Mouse (Mus musculus) midbrain, embryonic 15.5 days (tissue): ENCODE measurements around the gene Spink2. TPM values are rescaled to one million over a fixed set of nuclear protein-coding genes. Genes with fewer than 3 reads are reported as not detected.
A peak's percentile ranks its signal among the peaks of the same experiment; 100 is the strongest.
"Not testable (repeated sequence)": the region's sequence is repeated elsewhere in the genome, so short reads cannot be mapped to it uniquely, and the experiment has no call there.

ENCODE experiments used
- ATAC-seq: fragments of 200-750 bp; cut with Nextera tagmentation; replicated peaks from 2 replicates; pipeline ENCODE4 v1.8.0; 2017; ENCODE audit warnings: moderate TSS enrichment
- H3K27ac ChIP-seq: fragments of 300-500 bp; sonication (generic); 2 replicates; pipeline ENCODE4 v1.5.1; 2015; ENCODE audit warnings: mild to moderate bottlenecking, inconsistent platforms
- H3K27me3 ChIP-seq: fragments of 300-500 bp; sonication (generic); replicated peaks from 2 replicates; pipeline ENCODE4 v1.6.1; 2015; ENCODE audit warnings: inconsistent platforms
- H3K36me3 ChIP-seq: fragments of 300-500 bp; sonication (generic); replicated peaks from 2 replicates; pipeline ENCODE4 v1.6.1; 2015; ENCODE audit warnings: inconsistent platforms
- H3K4me1 ChIP-seq: fragments of 300-500 bp; sonication (generic); 2 replicates; pipeline ENCODE4 v1.6.1; 2015; ENCODE audit warnings: inconsistent platforms
- H3K4me2 ChIP-seq: fragments of 300-500 bp; sonication (generic); 2 replicates; pipeline ENCODE4 v1.6.1; 2015; ENCODE audit warnings: inconsistent platforms, mild to moderate bottlenecking, moderate library complexity
- H3K4me3 ChIP-seq: fragments of 300-500 bp; sonication (generic); 2 replicates; pipeline ENCODE4 v1.5.1; 2015; ENCODE audit warnings: mild to moderate bottlenecking, inconsistent platforms
- H3K9ac ChIP-seq: fragments of 300-500 bp; sonication (generic); 2 replicates; pipeline ENCODE4 v1.6.1; 2015; ENCODE audit warnings: mild to moderate bottlenecking, inconsistent platforms
- H3K9me3 ChIP-seq: fragments of 300-500 bp; sonication (generic); 2 replicates; pipeline ENCODE4 v1.6.1; 2016; ENCODE audit warnings: inconsistent platforms
- WGBS: fragments of 180-500 bp; shearing (Covaris S2); methylation state at CpG from one replicate; pipeline ENCODE4 v1.1.7; 2015; ENCODE audit warnings: mixed read lengths; 5-methylcytosine and 5-hydroxymethylcytosine counted together
- polyA plus RNA-seq: library from polyadenylated mRNA; unstranded; fragments of >200 nt; fragmentation: Nextera tagmentation; extraction: Ambion mirVana; gene quantifications from 2 replicates; pipeline ENCODE4 v1.2.1, GENCODE M21; 2015

Spink2 gene
- polyA plus RNA-seq, 1 experiment from 2014 or later = 0.41 TPM

GRCm38 (mm10) chr5:77237104-77237503, 25.8 kb upstream of the Spink2 start:
- Histone ChIP-seq H3K27ac (no peak overlapping the region), H3K4me2 (no peak overlapping the region), H3K9me3 (no peaks in the 10 kb centered on the region), H3K36me3 (no peaks in the 10 kb centered on the region), H3K4me1 (peaks cover 3% of the 10 kb centered on the region; the same call in 1 of the 2 replicates), H3K4me3 (no peak overlapping the region), H3K9ac (no peak overlapping the region), H3K27me3 (no peaks in the 10 kb centered on the region)
- no peak for ATAC-seq
- 80% methylated on average over 2 of the region's 2 CpGs for WGBS

DNA sequence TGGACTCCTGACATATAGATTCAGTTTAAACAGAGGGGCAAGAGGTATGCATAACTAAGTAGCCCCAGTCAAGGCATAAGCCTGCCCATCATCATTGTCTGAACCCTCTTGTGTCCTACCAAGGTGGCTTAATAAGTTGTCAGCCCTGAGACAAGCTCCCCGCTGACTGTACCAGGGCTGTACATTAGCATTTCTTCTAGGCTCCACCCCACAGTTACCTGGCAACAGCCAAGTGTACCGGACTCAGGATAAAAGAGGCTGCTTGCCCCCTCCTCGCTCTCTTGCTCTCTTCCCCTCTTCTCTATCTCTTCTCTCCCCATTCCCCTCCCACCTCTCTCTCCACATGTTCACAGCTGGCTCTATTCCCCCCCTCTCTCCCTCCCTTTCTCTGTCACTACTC, 23.6 kb upstream of the Spink2 start:
- WGBS = 19% methylated on average over 3 of the region's 3 CpGs
- Histone ChIP-seq H3K4me3 (no peak overlapping the region), H3K4me2 (no peak overlapping the region), H3K36me3 (no peaks in the 10 kb centered on the region), H3K4me1 (peaks cover 3% of the 10 kb centered on the region; the same call in 1 of the 2 replicates), H3K9me3 (no peaks in the 10 kb centered on the region), H3K9ac (no peak overlapping the region), H3K27me3 (no peaks in the 10 kb centered on the region), H3K27ac (no peak overlapping the region)
- peak; percentile 24; the same call in 1 of the 2 replicates for ATAC-seq

DNA sequence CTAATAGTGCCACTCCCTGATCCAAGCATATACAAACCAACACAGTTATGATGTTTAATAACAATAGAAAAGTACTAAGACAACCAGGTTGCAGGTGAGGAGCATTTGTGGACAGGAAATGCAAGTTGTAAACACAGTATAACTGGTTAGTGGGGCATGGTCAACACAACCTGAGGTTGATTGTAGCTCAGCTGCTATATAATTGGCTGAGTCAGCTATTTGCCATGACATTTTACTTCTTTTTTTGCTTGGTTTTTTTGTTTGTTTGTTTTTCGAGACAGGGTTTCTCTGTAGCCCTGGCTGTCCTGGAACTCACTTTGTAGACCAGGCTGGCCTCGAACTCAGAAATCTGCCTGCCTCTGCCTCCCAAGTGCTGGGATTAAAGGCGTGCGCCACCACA, 20.6 kb upstream of the Spink2 start:
- not testable (repeated sequence) for H3K4me1 ChIP-seq, H3K4me2 ChIP-seq, H3K27ac ChIP-seq, H3K9me3 ChIP-seq, H3K36me3 ChIP-seq, H3K9ac ChIP-seq, ATAC-seq, H3K4me3 ChIP-seq, H3K27me3 ChIP-seq
- WGBS = 96% methylated on average over 4 of the region's 4 CpGs

DNA sequence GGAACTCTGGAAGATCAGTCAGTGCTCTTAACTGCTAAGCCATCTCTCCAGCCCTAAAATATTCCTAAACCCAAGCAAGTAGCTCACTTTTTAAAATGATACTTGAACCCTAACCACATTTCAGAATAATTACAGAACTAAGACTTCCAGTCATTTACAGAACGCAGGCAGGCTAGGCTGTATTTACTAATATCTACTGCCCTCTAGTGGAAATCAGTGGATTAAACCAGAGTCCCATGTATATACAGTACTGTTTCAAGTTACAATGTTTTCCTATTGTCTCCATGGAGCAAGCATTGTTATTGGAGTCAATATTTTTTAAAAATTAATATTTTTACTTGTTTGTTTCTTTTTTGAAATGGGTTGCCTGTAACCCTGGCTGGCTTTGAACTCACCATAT, 17.7 kb upstream of the Spink2 start:
- H3K27me3 ChIP-seq = no peaks in the 10 kb centered on the region
- no peaks in the 10 kb centered on the region for H3K4me1 ChIP-seq
- ATAC-seq = peak; percentile 72
- H3K9me3 ChIP-seq = no peaks in the 10 kb centered on the region
- 39% methylated on average over 1 of the region's 1 CpGs for WGBS
- no peak overlapping the region for H3K9ac ChIP-seq
- no peak overlapping the region for H3K4me3 ChIP-seq
- H3K27ac ChIP-seq = no peak overlapping the region
- H3K4me2 ChIP-seq = no peak overlapping the region
- no peaks in the 10 kb centered on the region for H3K36me3 ChIP-seq

DNA sequence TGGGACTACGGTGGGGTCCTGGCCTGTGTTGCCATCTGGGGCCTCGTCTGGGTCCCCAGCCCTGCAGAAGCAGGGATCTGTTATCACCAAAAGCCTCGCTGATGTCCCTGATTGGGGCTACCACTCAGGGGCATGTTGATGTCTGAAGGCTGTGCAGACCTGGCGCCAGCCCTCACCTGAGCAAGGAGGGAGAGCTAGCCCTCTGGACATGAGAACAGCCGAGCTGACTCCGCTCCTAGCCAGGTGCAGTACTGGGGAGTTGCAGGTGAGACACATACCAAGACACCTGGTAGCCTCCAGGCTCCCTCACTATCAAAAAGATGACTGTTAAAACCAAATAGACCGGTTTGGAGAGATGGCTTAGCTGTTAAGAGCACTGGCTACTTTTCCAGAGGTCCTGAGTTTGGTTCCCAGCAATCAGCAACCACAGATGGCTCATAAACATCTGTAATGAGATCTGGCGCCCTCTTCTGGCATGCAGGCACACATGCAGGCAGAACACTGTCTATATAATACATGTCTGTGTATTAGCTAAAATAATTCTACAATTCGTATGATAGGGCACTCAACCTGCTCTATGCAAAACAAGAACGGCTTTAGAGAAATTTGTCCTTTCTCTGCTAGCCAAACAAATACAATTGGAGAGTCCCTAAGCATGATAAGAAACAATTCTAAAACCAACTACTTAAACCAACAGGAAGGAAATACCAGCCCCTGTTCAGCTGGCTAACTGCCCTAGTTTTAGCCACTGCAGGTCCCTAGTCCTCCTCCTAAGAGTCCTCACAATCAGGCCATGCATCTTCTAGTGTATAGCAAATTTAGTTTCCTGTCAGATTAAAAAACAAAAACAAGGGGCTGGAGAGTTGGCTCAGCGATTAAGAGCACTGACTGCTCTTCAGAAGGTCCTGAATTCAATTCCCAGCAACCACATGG, 12.0 kb upstream of the Spink2 start:
- no peak overlapping the region for H3K4me2 ChIP-seq
- WGBS = 79% methylated on average over 11 of the region's 11 CpGs
- no peak overlapping the region for H3K4me3 ChIP-seq
- H3K36me3 ChIP-seq = no peaks in the 10 kb centered on the region
- H3K9ac ChIP-seq = no peak overlapping the region
- no peak for ATAC-seq
- no peaks in the 10 kb centered on the region for H3K9me3 ChIP-seq
- H3K4me1 ChIP-seq = no peaks in the 10 kb centered on the region
- H3K27me3 ChIP-seq = no peaks in the 10 kb centered on the region
- H3K27ac ChIP-seq = no peak overlapping the region

GRCm38 (mm10) chr5:77217724-77218123, 6.5 kb upstream of the Spink2 start:
- H3K4me1 ChIP-seq = no peaks in the 10 kb centered on the region
- no peaks in the 10 kb centered on the region for H3K27me3 ChIP-seq
- 0 out of 2 replicates have a peak, but pooled peaks have one; percentile 30 for ATAC-seq
- no peak overlapping the region for H3K4me3 ChIP-seq
- no peak overlapping the region for H3K9ac ChIP-seq
- H3K36me3 ChIP-seq = no peaks in the 10 kb centered on the region
- 7% methylated on average over 2 of the region's 2 CpGs for WGBS
- no peak overlapping the region for H3K27ac ChIP-seq
- H3K4me2 ChIP-seq = no peak overlapping the region
- H3K9me3 ChIP-seq = no peaks in the 10 kb centered on the region

- no peak overlapping the region for H3K4me2 ChIP-seq
- H3K36me3 ChIP-seq = no peaks in the 10 kb centered on the region
- no peaks in the 10 kb centered on the region for H3K27me3 ChIP-seq
- H3K9ac ChIP-seq = no peak overlapping the region
- WGBS = 14% methylated on average over 9 of the region's 9 CpGs
- H3K4me1 ChIP-seq = no peaks in the 10 kb centered on the region
- ATAC-seq = peak; percentile 65; the same call in 1 of the 2 replicates
- no peak overlapping the region for H3K4me3 ChIP-seq
- H3K9me3 ChIP-seq = no peaks in the 10 kb centered on the region
- no peak overlapping the region for H3K27ac ChIP-seq
Measured at GRCm38 (mm10) chr5:77217211-77217610, 5.9 kb upstream of the Spink2 start.

GRCm38 (mm10) chr5:77206134-77206533, 5.1 kb downstream of the Spink2 start:
- Histone ChIP-seq H3K9me3 (no peaks in the 10 kb centered on the region), H3K27ac (no peak overlapping the region), H3K36me3 (no peaks in the 10 kb centered on the region), H3K27me3 (no peaks in the 10 kb centered on the region), H3K4me3 (no peak overlapping the region), H3K4me2 (no peak overlapping the region), H3K4me1 (peaks cover 3% of the 10 kb centered on the region), H3K9ac (no peak overlapping the region)
- 50% methylated on average over 11 of the region's 11 CpGs for WGBS
- no peak for ATAC-seq

GRCm38 (mm10) chr5:77202238-77202637, 9.0 kb downstream of the Spink2 start:
- Histone ChIP-seq H3K27me3 (no peaks in the 10 kb centered on the region), H3K27ac (no peak overlapping the region), H3K9me3 (no peaks in the 10 kb centered on the region), H3K36me3 (no peaks in the 10 kb centered on the region), H3K9ac (no peak overlapping the region), H3K4me2 (no peak overlapping the region), H3K4me3 (no peak overlapping the region), H3K4me1 (no peaks in the 10 kb centered on the region)
- no peak for ATAC-seq

DNA sequence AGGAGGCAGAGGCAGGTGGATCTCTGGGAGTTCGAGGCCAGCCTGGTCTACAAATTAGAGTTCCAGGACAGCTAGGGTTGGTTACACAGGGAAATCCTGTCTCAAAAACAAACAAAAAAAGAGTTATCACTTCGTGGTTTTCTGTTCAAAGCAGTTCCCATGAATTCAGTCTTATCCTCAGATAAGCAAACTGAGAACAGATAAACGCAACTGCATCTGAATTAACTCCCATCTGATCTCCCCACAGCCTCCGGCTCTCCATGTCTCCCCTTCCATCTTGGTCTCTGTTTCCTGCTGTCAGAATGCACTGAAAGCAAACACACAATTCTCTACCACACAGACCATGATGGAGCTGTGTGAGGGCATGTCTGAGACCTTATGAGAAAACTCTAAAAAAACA, 10.6 kb downstream of the Spink2 start:
- 77% methylated on average over 4 of the region's 4 CpGs for WGBS
- no peak overlapping the region for H3K4me3 ChIP-seq
- H3K36me3 ChIP-seq = no peaks in the 10 kb centered on the region
- H3K4me1 ChIP-seq = no peaks in the 10 kb centered on the region
- no peak overlapping the region for H3K27ac ChIP-seq
- H3K9ac ChIP-seq = no peak overlapping the region
- no peaks in the 10 kb centered on the region for H3K9me3 ChIP-seq
- no peak overlapping the region for H3K4me2 ChIP-seq
- no peaks in the 10 kb centered on the region for H3K27me3 ChIP-seq
- ATAC-seq = no peak

DNA sequence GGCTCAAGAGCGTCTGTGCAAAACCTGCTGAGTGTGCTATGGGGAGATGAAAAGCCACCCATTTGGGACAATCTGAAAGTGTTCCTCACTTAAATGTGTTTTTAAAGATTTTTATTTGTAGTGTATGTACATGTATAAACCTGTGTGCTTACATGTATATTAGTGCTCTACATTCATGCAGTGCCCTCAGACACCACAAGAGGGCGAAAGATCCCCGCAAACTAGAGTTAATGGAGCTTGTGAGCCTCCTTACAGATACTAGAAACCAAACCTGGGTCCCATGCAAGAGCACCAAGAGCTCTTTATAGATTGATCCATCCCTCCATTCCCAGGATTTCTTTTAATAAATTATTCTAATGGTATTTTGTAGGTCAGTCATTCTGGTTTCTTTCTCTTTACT, 17.3 kb downstream of the Spink2 start:
- 50% methylated on average over 3 of the region's 3 CpGs for WGBS

DNA sequence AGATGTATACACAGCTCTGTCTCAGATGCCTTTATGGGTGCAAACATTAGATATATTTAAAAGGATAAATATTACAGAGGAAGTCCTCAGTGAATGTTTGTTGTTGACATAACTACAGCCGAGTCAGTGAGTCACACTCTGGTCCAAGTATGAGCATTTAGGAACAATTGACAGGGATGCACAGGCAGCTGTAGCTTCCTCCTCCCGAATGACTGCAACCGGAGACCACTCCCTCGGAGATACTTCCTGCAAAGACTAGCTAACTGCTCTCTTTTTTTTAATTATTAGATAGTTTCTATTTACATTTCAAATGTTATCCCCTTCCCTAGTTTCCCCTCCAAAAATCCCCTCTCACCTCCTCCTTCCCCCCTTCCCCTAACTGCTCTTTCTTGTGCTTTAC, 18.0 kb downstream of the Spink2 start:
- ATAC-seq = no peak
- no peak overlapping the region for H3K4me2 ChIP-seq
- no peak overlapping the region for H3K4me3 ChIP-seq
- no peaks in the 10 kb centered on the region for H3K9me3 ChIP-seq
- H3K36me3 ChIP-seq = no peaks in the 10 kb centered on the region
- H3K27ac ChIP-seq = no peak overlapping the region
- H3K9ac ChIP-seq = no peak overlapping the region
- H3K4me1 ChIP-seq = no peaks in the 10 kb centered on the region
- 81% methylated on average over 4 of the region's 4 CpGs for WGBS
- H3K27me3 ChIP-seq = no peaks in the 10 kb centered on the region

More for the DNA sequence above, 17.3 kb downstream of the Spink2 start:
- no peaks in the 10 kb centered on the region for H3K9me3 ChIP-seq
- H3K4me3 ChIP-seq = no peak overlapping the region
- H3K36me3 ChIP-seq = no peaks in the 10 kb centered on the region
- no peaks in the 10 kb centered on the region for H3K4me1 ChIP-seq
- H3K27me3 ChIP-seq = no peaks in the 10 kb centered on the region
- no peak overlapping the region for H3K27ac ChIP-seq
- no peak for ATAC-seq
- no peak overlapping the region for H3K9ac ChIP-seq
- no peak overlapping the region for H3K4me2 ChIP-seq

DNA sequence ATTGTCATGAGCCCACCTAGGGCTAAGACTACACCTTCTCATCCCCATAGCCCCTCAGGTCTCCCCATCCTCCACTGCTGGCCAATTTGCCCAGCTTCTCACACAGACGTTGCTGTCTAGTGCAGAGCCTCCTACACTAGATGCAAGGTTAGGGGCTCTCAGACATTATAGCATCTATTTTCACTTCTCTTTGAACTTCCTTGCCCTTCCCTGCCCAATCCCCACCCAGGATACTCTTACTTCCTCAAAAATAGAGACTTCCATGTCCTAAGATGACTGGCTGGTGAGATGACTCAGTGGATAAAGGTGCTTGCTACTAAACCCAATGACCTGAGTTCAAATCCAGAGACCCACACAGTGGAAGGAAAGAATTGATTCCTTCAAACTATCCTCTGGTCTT, 19.6 kb downstream of the Spink2 start:
- Histone ChIP-seq H3K27me3 (no peaks in the 10 kb centered on the region), H3K9me3 (no peaks in the 10 kb centered on the region), H3K9ac (no peak overlapping the region), H3K4me1 (no peaks in the 10 kb centered on the region), H3K4me3 (no peak overlapping the region), H3K27ac (no peak overlapping the region), H3K36me3 (no peaks in the 10 kb centered on the region), H3K4me2 (no peak overlapping the region)
- WGBS = 78% methylated on average over 1 of the region's 1 CpGs
- ATAC-seq = no peak
